Mouse (Mus musculus) frontal cortex, postnatal 10 days (tissue): ENCODE data around the gene Zfp961.
A peak's percentile ranks its signal among the peaks of the same experiment; 100 is the strongest.
"Not testable (repeated sequence)": the region's sequence is repeated elsewhere in the genome, so short reads cannot be mapped to it uniquely, and the experiment has no call there.

Source experiments
- DNase-seq, 2 experiments: peaks; one replicate each; pipeline ENCODE4 v3.0.0; 2022; ENCODE audit warnings: low spot score in 2 of 2, mixed read lengths in 1 of 2

Zfp961 gene

GRCm38 (mm10) chr8:72017339-72017738, 66.5 kb downstream of the Zfp961 start:
- DNase-seq: not testable (repeated sequence)

DNA sequence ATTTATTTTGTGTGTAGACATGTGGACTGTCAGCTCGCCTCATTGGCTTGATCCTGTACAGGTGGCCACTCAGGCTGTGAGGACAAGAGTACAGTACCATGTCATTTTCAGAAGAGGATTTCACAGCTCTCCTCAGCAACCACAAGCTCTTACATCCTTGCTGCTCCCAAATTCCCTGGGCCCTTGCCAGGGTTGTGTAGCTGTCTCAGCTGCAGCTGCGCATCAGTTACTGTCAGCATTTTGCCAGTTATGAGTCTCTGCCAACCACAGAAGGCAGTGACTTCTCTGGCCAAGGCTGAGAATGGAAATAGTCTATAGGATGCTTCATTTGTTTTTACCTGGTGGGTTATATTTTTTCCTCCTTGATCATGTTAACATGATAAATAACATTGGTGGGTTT, 67.3 kb downstream of the Zfp961 start:
- DNase-seq: peak; percentile 20 to 21

- not testable (repeated sequence) for DNase-seq
These were observed 68.2 kb downstream of the Zfp961 start for GRCm38 (mm10) chr8:72019022-72019421.

DNA sequence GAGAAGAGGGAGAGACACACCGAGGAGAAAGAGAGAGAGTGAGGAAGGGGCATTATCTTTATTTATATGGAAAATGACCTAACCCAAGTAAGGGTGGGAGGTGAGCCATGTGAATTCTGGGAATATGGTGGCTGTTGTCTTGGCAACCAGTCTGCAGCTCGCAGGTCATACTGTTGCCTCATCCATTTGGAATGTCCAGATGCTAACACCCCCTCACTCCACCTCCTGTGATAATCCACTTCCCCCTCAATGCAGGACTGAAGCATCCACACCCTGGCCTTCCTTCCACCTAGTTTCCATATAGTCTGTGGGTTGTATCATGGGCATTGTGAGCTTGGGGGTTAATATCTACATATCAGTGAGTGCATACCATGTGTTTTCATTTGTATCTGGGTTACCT, 69.0 kb downstream of the Zfp961 start:
- DNase-seq: no peak

- DNase-seq: not testable (repeated sequence)
These were observed 74.0 kb downstream of the Zfp961 start for GRCm38 (mm10) chr8:72024886-72025285.

DNA sequence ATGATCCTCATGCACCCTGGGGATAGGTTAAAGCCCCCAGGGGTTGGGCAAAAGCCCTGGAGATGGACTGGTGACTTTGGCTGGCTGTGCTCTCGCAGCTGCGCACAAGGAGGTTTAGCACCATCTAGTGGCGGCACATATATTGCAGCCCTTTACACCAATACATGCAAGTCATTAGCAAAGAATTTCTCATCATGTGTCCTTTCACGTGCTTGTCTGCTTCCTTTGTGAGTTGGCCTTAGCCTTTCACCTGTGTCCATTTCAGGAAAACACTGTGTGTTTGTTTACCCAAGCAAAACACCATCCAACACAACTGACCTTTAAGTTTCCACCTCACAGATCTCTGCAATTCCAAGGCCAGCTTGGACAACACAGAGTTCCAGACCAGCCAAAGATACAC, 82.1 kb downstream of the Zfp961 start:
- peak in 1 of 2 experiments; percentile 20 for DNase-seq

GRCm38 (mm10) chr8:72040918-72041317, 90.1 kb downstream of the Zfp961 start, which contains the start of gene Olfr372:
TSS of gene Olfr372 (plus strand) at chr8:72041218.
- not testable (repeated sequence) for DNase-seq

DNA sequence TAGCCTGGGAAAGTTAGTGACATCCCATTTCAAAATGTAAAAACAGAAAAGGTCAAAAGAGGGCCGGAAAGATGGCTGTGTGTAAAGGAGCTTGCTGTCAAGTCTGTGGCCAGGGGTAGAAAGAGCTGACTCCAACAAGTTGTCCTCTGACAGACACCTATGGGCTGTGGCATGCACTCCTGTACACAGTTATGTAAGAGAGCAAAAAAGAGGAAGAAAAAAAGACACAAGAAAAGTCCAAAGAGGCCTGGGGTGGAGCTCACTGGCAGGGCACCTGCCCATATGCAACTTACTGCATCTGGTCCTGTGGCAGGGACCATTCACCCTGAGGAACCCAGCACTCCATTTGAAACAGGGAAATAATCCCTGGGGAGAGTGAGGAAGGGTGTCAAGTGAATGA, 91.7 kb downstream of the Zfp961 start:
- no peak for DNase-seq
